Mouse (Mus musculus) kidney, adult 8-10 months (tissue): ENCODE data around the gene Utrn.
A peak's percentile ranks its signal among the peaks of the same experiment; 100 is the strongest.

Source experiments
- DNase-seq, 2 experiments: peaks; one replicate each; pipeline ENCODE4 v3.0.0; 2022

The Utrn gene

DNA sequence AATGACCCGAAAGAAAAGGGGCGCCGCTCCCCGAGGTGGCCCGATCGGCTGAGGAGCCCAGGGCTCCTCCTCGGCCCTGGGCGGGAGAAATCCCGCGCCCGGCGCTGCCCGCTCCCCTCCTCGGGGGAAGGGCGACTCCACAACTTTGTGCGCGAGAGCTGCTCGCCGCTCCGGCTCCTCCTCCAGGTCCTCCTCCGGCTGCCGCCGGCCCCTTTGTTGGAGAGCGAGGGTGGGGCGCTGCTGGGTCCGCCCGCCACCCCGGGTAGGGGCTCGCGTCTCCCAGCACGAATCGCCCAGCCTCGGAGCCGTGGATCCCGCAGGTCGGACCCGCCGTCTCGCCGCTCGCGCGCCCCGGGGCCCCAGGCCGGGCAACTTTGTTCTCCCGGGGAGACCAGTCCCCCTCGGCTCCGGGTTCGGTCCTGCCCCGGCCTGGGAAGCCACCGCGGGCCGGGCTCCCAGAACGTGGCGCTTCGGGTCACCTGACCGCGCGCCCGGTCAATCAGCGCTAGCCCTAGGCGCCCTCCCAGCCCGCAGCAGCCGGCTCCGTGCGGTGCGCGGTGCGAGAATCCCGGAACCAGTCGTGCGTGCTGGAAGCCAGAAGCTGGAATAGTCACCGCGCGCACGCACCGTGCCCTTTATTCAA lies at the start of gene Utrn:
Gene Utrn (minus strand): TSS at position 337 of the 643 bp plus-strand sequence.
- DNase-seq: peak; percentile 69 to 74

DNA sequence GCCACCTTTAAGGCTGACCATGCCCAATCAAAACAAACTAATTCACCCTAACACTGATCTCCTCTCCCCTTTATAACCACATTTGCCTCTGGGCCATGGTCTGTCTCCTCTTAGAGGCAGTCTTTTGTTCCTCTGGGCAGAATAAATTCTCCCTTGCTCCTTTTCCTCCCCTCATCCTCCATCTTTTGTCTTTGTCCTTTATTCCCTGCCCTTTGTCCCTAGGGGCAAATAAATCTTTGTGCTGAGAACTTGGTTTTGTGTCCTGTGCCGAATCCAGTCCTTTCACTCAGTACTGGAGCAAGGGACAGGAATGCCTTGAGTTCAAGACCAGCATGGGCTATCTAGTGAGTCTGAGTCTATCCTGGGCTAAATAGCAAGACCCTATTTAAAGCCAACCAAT lies 48.5 kb upstream of the Utrn start:
- DNase-seq: no peak

DNA sequence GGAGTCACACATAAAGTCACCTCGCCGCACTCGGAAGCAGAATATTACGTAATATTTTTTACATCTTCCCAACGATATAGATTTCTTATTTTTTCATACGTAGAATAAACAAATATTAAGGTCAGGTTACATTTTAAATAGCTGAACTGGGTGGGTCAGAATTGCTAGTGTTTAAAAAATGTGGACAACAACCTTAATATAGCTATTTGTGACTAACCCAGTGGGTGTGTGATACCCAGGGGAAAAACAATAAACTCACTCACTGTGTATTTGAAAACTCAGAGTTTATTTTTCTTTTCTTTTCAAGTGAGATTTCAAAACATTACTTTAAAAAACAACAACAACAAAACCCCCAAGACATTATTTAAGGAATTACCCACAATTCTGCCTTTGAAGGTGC lies 47.2 kb upstream of the Utrn start:
- no peak for DNase-seq

DNA sequence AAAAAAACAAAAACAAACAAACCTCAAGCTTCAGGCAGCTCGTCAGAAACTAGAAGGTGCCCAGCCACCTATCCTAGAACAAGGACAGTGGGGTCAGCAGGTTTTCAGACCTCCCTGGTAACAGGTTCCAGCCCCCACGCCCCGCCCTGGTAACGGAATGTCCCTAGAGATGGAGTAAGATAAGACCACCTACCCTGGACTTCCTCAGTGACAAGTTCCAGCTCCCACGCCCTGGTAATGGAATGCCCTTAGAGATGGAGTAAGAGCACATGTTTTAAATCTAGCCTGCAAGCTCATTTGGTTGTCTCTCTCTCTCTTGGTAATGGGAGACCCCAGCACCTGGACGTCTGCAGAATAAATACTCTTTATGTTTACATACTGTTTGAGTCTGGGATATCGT lies 46.7 kb upstream of the Utrn start:
- DNase-seq: no peak

DNA sequence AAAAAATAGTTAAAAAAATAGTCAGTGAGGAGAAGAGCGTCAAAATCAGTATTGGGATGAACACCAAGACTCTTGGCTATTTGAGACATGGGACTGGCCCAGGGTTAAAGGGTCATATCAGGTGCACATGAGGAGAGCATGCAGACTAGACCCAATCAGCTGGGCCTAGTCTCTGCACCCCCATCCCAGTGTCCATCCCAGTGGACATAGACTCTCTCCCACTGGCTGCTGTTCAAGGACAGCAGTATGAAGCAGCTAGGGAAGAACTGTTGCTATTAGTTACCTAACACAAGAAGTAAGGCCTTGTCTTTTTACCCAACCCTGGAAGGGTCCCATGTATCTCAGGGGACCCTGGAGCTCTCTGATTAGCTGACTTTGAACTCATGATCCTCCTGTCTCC lies 45.0 kb upstream of the Utrn start:
- no peak for DNase-seq

DNA sequence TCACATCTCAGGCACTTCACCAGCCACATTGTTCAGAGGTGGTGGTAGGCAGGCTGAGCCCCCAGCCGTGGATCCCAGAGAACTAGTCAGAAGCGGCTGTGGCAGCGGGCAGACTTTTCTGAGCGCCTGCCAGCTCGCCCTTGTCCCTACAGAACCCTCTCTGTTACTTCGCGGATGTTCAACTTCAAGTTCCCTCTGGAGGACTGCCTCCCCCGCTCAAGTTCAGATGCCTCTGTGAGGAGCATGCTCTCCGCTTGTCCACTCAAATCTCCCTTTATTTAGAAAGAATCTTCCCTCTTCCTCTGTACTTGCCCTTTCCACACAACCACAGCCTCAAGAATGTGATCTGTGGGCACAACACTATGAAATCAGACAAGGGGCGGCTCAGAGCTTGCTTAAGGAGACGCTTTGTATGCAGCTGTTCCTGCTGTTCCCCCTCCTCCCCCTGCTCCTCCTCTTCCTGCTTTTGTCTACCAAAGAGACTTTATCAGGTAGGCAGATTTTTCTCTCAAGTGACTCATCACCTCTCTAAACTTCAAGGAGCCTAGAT lies 42.9 kb upstream of the Utrn start:
- DNase-seq: no peak

DNA sequence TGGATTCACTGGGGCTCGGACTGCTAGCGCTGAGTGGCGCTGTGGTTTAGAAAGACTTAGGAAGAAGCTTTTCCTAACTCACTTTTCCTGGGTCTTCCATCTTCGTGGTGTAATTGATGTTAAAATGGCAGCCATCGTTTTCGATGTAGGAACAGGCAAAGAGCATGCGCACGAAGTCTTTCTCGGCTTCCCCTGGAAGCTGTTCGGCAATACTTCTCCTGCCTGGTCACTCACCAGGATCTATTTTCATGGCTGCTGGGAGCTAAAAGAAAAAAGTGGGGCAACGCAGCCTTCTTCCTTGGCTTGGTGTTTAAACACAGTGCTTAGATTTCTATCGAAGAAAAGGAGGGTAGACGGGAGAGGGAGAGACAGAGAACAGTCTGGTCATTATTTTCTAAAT lies 42.3 kb upstream of the Utrn start:
- no peak for DNase-seq

DNA sequence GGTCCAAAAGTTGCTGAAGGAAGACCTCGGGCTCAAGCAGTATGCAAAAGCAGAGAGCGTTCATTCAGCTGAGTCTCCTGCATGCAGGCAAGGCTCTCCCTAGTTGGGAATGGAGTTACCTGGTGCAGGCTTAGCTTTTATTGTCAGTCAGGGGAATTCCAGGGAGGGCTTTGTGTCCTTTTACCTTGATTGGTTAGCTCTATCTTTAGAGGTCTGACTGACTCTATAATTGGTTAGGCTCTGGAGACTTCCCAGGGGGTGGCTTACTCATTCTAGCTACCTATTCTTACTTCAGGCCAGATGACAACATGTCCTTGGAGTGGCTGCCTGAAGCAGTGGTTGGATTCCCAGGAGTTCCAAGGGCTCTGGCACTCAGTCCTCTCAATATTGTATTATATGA lies 40.7 kb upstream of the Utrn start:
- DNase-seq: no peak

DNA sequence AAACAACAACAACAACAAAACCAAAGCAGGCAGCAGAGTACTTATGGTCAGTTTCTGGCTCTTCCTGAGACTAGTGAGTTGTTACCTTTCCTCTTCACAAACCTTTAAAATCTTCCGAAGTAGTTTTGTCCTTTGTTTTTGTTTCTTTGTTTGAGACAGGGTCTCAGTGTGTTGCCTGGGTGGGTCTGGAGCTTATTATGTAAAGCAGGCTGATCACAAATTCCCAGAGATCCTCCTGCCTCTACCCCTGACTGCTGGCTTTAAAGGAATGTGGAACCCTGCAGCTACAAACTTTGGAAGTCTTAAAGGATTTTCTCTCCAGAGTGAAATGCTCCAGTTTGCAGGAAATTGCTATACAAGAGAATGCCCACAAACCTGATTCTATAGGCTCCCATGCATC lies 40.0 kb upstream of the Utrn start:
- DNase-seq: no peak

DNA sequence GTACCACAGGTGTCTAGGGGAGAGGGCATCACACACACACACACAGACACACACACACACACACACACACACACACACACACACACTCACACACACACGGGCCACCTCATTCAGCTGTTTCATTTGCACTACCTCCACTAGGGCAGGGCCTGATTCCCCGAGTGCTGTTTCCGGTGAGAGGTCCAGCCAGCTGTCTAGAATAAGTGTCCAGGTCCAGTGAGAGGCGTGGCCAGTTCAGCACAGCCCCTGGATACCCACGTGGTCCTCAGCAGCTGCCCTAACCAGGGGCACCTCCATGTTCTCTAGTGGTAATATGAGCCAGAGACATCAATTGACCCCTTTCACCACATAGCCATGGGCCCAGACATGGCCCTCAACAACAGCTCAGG lies 35.0 kb upstream of the Utrn start:
- no peak for DNase-seq

DNA sequence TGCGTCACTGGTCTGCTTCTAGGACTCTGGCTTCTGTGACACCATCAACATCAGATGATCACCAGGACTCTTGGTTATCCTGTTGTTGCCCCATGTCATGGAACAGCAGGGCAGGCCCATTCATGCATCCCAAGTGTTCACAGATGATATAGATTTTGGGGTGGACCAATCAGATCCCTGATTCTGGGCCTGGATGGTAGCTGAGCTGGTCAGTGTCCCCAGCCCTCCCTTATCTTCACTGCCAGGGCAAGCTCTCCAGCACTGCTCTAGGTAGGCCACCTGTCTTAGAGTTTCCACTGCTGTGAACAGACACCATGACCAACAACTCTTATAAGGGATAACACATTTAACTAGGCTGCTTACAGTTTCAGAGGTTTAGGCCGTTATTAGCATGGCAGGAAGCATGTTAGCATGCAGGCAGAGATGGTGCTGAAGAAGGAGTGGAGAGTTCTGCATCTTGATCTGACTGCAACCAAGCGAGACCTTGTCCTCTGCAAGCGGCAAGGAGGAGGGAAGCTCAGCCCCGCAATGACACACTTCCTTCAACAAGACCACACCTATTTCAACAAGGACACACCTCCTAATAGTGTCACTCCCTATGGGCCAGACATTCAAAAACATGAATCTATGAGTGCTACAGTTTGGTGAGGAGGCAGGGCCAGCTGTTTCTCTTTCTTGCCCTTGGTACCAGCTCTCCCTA lies 34.4 kb upstream of the Utrn start:
- no peak for DNase-seq

DNA sequence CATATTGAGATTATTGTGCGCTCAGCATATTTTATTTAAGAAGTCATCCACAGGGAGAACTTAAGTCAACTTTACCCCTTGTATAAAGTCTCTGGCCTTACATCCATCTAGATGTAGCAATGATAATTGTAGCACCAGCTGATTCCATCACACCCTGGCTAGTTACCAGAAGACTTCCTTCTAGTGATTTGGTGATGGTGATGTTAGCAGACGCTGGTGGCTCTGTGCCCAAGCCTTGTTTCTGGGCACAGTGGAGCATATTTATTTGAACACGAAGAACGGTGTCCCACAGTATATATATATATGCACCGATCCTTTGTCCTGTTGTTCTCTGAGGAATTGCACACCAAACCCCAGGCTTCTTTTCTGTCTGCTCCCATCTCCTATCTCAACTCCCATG lies 30.7 kb upstream of the Utrn start:
- DNase-seq: no peak

DNA sequence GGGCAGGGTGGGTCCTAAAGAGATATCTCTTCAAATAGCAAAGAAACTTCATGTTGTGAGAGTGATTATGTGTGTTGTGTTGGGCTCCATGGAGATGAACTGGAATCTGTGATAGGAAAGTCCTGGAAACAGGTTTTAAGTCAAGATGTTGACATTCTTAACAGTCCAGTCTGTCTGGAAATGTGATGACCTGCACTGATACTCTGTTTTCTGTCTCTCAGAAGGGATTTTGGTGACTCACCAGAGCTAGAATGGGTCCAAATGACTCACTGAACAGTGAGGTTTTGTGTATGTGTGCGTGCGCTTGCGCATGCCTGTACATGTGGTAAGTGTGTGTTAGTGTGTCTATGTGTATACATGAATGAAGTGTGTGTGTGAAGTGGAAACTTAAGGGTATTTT lies 24.2 kb upstream of the Utrn start:
- no peak for DNase-seq

DNA sequence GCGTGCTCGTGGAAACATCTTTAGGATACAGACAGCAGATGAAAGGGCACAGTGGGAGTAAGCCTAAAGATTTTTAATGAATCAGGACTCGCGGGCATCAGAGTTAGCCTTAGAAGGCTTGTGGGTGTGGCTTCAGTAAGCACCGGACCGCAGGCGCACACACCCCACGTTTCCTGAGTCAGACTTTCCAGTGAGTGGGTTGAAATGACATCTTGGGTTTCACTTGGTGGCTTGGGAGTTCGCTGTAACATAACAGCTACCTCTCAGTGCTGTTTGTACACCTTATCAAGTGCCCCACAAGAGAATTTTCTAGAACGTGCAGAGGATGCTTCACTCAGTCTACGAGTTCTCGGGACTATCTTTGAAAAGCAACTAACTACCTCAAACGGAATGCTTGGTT lies 19.2 kb upstream of the Utrn start:
- DNase-seq: no peak

DNA sequence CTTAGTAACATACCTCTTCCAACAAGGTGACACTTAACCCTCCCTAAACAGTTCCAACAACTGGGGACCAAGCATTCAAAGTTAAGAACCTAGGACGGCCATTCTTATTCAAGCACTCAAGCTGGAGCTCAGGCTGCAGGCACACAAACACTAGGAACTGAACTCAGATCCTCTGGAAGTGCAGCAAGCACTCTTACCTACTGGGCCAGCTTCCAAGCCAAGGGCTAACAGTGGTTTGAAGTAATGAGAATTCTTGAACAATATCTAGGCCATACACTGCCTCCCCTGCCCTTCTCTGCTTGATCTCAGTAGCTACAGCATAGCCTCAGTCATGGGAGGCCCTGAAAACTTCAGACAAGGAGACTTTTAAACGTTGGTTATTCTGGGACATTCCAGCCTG lies 18.6 kb upstream of the Utrn start:
- no peak for DNase-seq

DNA sequence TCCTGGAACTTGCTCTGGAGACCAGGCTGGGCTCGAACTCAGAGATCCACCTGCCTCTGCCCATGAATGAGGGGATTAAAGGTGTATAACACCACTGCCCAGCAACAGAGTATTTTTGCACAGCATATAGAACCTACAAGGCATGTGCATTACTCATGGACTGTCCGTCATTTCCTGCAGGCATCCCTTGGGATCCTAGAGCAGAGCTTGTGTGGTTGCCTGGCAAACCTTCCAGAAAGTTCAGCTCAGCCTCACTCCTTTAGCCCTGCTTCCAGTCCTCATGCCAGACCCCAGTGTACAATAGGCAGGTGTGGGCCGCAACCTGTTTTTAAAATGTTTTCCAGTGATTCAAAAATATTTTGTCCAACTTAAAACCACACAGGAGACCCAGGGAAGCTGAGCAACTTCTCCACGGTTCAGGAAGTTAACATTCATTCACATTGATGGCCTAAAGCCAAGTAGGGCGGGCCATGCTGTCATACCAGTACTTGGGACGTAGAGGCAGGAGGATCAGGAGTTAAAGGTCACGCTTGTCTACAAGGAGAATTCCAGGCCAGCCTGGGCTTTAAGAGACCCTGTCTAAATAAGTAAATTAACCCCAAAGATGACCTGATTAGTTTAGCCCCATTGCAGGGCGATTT lies 15.3 kb upstream of the Utrn start:
- peak; percentile 67 to 79 for DNase-seq

DNA sequence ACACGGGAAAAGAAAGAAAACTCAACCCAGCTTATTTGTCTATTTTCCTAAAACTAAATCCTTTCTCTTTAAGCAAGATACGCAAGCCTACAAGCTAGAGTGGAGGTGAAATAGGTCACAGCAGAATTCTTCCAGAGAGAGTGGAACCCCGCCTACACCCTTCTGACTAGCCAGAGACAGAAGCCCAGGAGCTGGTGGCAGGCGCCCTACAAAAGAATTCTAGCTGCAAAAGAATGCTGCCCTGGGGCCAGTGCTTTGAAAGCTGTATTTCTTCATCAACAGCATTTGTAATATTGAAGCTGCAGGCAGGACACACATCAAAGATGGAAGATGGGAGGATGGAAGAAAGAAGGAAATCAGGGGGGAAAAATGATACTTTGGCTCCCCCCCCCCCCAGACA lies 12.7 kb upstream of the Utrn start:
- DNase-seq: no peak

DNA sequence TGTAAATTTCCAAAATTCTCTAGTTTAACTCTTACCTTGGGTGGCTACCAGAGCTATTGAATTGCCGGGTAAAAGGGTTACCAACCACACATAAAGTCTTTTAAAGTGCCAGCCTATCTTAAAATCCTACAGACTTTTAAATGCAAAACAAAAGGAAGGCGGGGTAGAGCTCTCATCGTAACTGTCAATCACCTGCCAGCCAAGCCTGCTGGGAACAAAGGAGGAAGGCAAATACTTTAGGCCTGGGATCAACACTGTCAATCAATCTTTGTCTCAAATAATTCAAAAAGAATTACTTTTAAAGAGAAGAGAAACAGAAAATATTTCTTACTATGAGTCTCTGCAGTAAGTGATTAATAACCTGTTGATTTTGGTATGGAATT lies 10.1 kb upstream of the Utrn start:
- DNase-seq: no peak

DNA sequence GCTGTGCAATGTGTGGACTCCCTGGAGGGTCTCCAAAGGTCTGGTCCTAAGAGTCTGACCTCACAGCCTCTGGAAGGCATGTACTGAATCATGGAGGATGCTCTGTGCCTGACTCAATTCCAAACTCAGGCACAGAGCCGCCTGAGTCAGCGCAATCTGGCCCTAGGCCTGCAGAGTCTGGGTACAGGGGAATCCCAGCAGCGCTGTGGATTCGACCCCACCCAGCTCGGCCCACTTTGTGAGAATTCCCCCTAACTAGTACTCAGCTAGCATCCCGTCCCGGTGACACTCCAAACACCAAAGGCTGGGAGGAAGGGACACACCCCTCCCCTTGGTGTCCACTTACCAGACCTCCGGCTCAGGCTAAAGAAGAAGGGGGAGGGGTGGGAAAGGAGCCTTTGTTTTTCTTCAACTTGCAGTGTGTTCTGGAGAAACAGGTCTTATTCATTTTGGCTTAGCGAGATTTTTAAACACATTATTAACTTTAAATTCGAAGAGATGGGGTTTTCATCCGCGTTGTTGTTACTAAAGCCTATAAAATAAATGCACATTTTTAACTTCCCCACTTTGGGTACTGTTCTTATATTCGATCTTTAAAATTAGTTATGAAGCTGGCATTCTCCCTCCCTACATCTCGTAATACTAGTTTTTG lies 9.6 kb upstream of the Utrn start:
- no peak for DNase-seq

DNA sequence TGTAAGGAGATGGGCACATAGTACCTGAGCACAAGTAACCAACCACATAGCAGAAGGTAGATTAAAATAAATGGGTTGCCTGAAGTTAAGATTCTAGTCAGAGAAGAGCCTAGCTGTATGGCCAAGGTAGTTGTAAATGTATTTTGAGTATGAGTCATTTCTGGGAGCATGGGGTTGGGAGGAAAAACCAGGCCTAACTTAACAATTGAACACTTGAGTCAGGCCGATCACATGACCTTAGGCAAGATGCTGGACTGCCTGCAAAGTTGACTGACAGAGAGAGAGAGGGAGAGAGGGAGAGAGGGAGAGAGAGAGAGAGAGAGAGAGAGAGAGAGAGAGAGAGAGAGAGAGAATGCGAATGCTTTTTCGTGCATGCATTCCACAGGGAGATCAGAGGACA lies 7.3 kb upstream of the Utrn start:
- no peak for DNase-seq

DNA sequence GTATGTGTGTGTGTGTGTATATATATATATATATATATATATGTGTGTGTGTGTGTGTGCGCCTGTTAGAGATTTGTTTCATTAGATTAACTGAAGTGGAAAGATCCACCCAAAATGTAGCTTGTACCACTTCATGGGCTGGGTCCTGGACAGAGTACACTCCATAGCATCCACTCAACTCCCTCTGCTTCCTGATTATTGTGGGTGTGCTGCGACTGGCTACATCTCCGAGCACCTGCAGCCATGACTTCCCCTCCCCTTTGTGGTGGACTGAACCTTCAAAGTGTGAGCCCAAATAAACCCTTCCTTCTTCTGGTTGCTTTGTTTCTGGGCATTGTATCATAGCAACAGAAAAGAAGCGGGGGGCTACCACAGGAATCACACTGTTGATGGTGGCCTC lies 6.2 kb upstream of the Utrn start:
- DNase-seq: no peak

DNA sequence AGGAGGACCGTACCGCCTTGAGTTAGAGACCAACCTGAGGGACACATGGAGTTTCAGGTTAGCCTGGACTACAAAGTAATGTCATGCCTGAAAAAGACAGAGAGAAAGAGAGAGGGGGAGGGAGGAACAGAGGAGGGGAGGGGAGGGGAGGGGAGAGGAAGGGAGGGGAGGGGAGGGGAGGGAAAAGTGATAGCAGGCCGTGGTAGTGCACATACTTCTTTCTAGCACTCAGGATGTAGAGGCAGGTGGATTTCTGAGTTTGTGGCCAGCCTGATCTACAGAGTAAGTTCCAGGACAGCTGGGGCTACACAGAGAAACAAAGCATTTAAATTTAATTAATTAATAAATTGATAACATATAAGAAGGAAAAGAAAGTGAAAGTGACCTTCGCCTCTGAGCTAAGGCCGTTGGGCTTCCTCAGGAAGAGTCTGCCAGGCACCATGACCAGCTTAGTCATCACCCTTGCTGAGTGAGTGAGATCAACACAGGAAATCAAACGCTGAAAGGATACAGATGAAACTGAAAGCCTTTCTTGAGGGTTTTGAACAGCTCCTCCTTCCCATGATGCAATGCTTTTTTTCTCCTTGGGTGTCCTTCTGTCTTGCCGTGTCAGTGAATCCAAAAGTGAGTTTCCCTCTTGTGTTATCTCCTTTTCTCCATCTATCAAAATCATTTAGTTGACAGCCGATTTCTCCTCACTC lies 5.6 kb upstream of the Utrn start:
- no peak for DNase-seq

DNA sequence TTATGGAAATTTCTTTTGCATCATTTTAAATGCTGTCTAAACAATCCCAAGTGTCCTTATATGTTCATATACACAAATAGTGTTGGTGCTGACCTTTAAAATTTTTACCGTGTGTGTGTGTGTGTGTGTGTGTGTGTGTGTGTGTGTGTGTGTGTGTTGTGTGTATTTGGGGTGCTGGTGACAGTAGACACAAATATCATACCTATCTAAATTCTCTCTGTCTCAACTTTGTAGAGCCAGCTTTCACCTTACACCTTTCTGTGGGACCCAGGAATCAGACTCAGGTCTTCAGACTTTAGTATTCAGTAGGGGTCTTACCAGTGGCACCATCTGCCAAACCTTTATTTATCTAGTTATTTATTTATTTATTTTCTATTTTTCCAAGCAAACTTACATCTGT lies 681 bp upstream of the Utrn start:
- DNase-seq: no peak
